Mouse (Mus musculus): ENCODE data around the gene Imp3.
"Not testable (repeated sequence)": the region's sequence is repeated elsewhere in the genome, so short reads cannot be mapped to it uniquely, and the experiment has no call there.

Gene Imp3

DNA sequence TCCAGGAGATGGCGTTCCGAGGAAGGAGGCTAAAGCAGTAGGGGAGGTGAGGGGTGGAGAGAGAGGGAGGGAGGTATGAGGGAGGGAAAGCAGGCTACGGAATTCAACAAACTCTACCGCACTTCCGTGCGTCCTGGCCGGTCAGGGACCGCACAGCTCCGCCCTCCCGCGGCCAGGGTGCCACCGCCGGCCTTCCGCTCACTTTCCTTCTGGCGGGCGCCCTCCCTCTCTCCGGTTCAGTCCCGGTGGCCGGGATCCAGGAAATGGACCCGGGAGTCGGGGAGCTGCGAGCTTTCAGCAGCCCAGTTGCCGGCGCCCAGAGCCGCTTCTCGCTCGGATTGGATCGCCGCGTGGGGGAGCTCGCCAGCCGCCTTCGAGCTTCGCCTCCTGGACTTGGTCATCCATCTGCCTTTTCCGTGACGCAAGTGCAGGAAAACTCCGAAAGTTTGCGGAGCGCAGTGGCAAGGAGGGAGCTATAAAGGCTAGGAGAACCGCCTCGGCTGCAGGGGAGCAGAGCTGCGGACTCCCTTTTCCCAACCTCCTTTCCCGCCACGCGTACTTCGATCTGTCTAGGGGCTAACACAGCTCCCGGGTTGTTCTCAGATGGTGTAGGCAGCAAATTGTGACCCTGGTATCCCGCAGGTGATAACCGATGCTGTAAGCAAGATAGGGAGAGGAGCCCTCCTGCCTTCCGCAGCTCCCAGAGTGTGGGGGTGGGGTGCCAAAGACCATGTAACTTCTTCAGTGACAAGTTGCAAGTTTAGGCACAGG, 9.0 kb upstream of the Imp3 start, which contains the start of gene Snx33:
Gene Snx33, minus strand, starts transcription at position 331 of the 771 bp plus-strand sequence.
- H3K36me3 ChIP-seq (ENCODE audit: control insufficient read depth, insufficient read depth, low read length, poor library complexity, severe bottlenecking), result no peaks in the 10 kb centered on the region
- peak; percentile 79 for DNase-seq (ENCODE audit: low read depth, low spot score)
- H3K27me3 ChIP-seq (ENCODE audit: control insufficient read depth, insufficient read depth, low read length, poor library complexity, severe bottlenecking), result no peaks in the 10 kb centered on the region

DNA sequence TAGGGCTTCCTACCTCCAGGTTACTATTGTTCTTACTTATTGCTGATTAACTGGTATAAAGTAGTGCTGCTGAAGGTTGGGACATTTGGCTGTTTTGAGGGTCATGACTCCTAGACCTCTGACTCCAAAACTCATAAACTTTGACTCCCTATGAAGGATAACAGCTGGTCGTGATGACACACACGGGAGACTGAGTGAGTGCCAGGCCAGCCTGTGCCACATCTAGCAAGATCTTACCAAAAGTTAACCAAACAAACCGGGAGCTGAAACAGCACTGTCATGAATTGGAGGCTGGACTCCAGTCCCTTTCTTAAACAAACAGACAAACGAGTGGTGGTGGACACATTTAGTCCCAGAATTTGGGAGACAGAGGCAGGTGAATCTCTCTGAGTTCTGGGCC, 7.8 kb upstream of the Imp3 start:
- no peak for DNase-seq (ENCODE audit: low read depth, low spot score)
- Histone ChIP-seq H3K27me3 (ENCODE audit: control insufficient read depth, insufficient read depth, low read length, poor library complexity, severe bottlenecking) (no peaks in the 10 kb centered on the region), H3K36me3 (ENCODE audit: control insufficient read depth, insufficient read depth, low read length, poor library complexity, severe bottlenecking) (no peaks in the 10 kb centered on the region)

DNA sequence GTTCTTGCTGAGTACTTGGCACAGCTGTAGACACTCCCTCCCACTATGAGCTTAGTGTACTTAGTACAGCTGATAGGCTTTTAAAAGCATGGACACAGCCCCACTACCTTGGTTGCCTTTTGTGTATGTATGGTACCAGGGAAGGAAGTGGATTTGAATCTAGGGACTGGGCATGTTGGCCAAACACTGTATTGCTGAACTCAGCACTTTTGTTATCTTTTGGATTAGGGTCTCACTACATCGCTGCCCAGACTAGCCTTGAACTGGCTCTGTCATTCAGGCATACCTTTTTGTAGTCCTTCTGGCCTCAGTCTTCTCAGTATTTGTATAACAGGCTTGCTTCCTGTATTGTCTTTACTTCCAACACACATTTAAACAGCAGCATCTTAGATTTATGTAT, 6.7 kb upstream of the Imp3 start:
- DNase-seq (ENCODE audit: low read depth, low spot score), result no peak
- H3K27me3 ChIP-seq (ENCODE audit: control insufficient read depth, insufficient read depth, low read length, poor library complexity, severe bottlenecking), result no peaks in the 10 kb centered on the region
- H3K36me3 ChIP-seq (ENCODE audit: control insufficient read depth, insufficient read depth, low read length, poor library complexity, severe bottlenecking), result no peaks in the 10 kb centered on the region

- DNase-seq (ENCODE audit: low read depth, low spot score), result no peak
- no peaks in the 10 kb centered on the region; the same call in 1 of the 2 replicates for H3K36me3 ChIP-seq (ENCODE audit: control insufficient read depth, insufficient read depth, low read length, poor library complexity, severe bottlenecking)
- no peaks in the 10 kb centered on the region for H3K27me3 ChIP-seq (ENCODE audit: control insufficient read depth, insufficient read depth, low read length, poor library complexity, severe bottlenecking)
These were observed 433 bp upstream of the Imp3 start for GRCm38 (mm10) chr9:56936861-56937222.

GRCm38 (mm10) chr9:56938374-56938773, 1.1 kb downstream of the Imp3 start:
- Histone ChIP-seq H3K27me3 (ENCODE audit: control insufficient read depth, insufficient read depth, low read length, poor library complexity, severe bottlenecking) (no peaks in the 10 kb centered on the region), H3K36me3 (ENCODE audit: control insufficient read depth, insufficient read depth, low read length, poor library complexity, severe bottlenecking) (no peaks in the 10 kb centered on the region; the same call in 1 of the 2 replicates)
- no peak for DNase-seq (ENCODE audit: low read depth, low spot score)

GRCm38 (mm10) chr9:56947481-56947880, 10.2 kb downstream of the Imp3 start:
- not testable (repeated sequence) for H3K36me3 ChIP-seq (ENCODE audit: control insufficient read depth, insufficient read depth, low read length, poor library complexity, severe bottlenecking); H3K27me3 ChIP-seq (ENCODE audit: control insufficient read depth, insufficient read depth, low read length, poor library complexity, severe bottlenecking)
- DNase-seq (ENCODE audit: low read depth, low spot score), result peak; percentile 84

DNA sequence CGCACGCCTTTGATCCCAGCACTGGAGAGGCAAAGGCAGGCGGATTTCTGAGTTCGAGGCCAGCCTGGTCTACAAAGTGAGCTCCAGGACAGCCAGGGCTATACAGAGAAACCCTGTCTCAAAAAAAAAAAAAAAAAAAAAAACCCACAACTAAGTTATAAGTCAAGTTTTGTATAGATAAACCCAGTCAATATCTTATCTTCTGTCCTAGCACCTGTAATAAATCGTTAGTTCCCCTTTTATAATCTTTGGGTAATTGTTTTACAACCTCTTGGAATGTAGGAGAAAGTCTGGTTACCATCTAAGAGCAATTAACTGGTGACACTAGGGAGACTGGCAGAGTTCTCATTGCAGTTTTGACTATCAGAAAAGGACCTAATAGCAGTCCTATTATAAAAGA, 11.4 kb downstream of the Imp3 start:
- not testable (repeated sequence) for H3K36me3 ChIP-seq (ENCODE audit: control insufficient read depth, insufficient read depth, low read length, poor library complexity, severe bottlenecking); H3K27me3 ChIP-seq (ENCODE audit: control insufficient read depth, insufficient read depth, low read length, poor library complexity, severe bottlenecking)

DNA sequence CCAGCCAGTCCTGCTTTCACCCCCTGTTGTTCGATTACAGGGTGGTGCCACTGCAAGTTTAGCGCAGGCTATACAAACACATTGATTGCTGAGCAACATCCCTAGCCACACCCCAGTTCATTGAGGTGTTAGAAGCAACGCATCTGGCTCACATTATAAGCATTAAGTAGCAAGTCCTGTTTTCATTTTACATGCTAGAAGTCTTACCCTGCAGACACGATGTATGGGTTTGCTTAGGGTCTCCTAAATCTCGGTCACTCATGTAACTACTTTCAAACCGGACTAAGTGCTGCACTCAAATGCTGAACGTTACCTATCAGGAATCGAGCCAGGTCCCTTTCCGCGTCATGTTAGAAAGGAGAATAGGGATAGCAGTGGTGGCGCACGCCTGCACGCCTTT, 12.5 kb downstream of the Imp3 start:
- Histone ChIP-seq H3K36me3 (ENCODE audit: control insufficient read depth, insufficient read depth, low read length, poor library complexity, severe bottlenecking) (no peaks in the 10 kb centered on the region), H3K27me3 (ENCODE audit: control insufficient read depth, insufficient read depth, low read length, poor library complexity, severe bottlenecking) (no peaks in the 10 kb centered on the region)
- peak; percentile 17 for DNase-seq (ENCODE audit: low read depth, low spot score)

More for the DNA sequence above, 11.4 kb downstream of the Imp3 start:
- DNase-seq (ENCODE audit: low read depth, low spot score), result not testable (repeated sequence)

GRCm38 (mm10) chr9:56950414-56951400, 13.4 kb downstream of the Imp3 start, which contains the start of gene Snupn:
TSS of gene Snupn (plus strand) at chr9:56950878.
- Histone ChIP-seq H3K36me3 (ENCODE audit: control insufficient read depth, insufficient read depth, low read length, poor library complexity, severe bottlenecking) (no peaks in the 10 kb centered on the region), H3K27me3 (ENCODE audit: control insufficient read depth, insufficient read depth, low read length, poor library complexity, severe bottlenecking) (no peaks in the 10 kb centered on the region)
- DNase-seq (ENCODE audit: low read depth, low spot score), result peak; percentile 98

DNA sequence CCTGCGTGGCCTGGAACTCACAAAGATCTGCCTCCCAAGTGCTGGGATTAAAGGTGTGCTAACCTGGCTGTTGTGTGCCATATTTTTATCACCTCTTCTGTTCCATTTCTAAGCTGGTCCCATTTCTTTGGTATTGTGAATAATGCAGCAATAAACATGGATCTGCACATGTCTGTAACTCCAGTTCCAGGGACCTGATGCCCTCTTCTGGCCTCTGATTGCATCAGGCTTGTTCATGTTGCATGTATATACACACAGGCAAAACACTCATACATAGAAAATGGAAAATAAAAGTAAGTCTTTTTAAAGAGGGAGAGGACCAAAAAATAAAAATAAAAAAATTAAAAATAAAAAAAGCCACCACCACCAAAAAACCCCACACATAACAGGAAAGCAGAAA, 16.3 kb downstream of the Imp3 start:
- no peak for DNase-seq (ENCODE audit: low read depth, low spot score)
- H3K27me3 ChIP-seq (ENCODE audit: control insufficient read depth, insufficient read depth, low read length, poor library complexity, severe bottlenecking), result no peaks in the 10 kb centered on the region

DNA sequence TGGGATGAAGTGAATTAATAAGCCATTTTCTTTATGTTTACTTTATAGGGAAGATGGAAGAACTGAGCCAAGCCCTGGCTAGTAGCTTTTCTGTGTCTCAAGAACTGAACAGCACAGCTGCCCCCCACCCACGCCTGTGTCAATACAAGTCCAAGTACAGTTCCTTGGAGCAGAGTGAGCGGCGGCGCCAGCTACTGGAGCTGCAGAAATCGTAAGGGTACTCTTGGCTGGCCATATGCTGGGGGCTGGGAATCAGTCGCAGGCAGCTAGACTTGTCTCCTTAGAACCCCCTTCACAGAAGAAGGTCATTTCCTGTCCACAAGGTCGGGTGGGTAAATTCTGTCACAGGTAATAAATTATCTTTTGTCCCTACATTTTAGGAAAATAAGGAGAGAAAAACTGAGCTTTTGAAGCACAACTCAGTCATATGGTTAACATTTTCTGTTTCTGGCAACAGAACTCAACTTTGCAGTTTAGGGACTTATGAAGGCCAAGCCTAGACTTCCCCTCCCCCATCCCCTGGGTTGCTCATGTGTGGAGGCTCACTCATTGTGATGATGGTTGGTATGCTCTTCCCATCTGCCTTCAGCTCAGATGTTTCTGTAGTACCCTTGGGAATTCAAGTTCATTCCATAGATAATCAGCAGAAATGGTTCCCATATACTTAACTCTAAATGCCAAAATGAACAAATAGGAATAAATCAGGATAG, 19.8 kb downstream of the Imp3 start:
- no peaks in the 10 kb centered on the region for H3K27me3 ChIP-seq (ENCODE audit: control insufficient read depth, insufficient read depth, low read length, poor library complexity, severe bottlenecking)
- no peaks in the 10 kb centered on the region for H3K36me3 ChIP-seq (ENCODE audit: control insufficient read depth, insufficient read depth, low read length, poor library complexity, severe bottlenecking)
- DNase-seq (ENCODE audit: low read depth, low spot score), result no peak

More for the DNA sequence above, 16.3 kb downstream of the Imp3 start:
- H3K36me3 ChIP-seq (ENCODE audit: control insufficient read depth, insufficient read depth, low read length, poor library complexity, severe bottlenecking), result no peaks in the 10 kb centered on the region

GRCm38 (mm10) chr9:56958689-56959088, 21.4 kb downstream of the Imp3 start:
- Histone ChIP-seq H3K27me3 (ENCODE audit: control insufficient read depth, insufficient read depth, low read length, poor library complexity, severe bottlenecking) (no peaks in the 10 kb centered on the region), H3K36me3 (ENCODE audit: control insufficient read depth, insufficient read depth, low read length, poor library complexity, severe bottlenecking) (no peaks in the 10 kb centered on the region)
- DNase-seq (ENCODE audit: low read depth, low spot score), result no peak

GRCm38 (mm10) chr9:56961591-56961990, 24.3 kb downstream of the Imp3 start:
- Histone ChIP-seq H3K27me3 (ENCODE audit: control insufficient read depth, insufficient read depth, low read length, poor library complexity, severe bottlenecking) (no peaks in the 10 kb centered on the region), H3K36me3 (ENCODE audit: control insufficient read depth, insufficient read depth, low read length, poor library complexity, severe bottlenecking) (no peaks in the 10 kb centered on the region)
- DNase-seq (ENCODE audit: low read depth, low spot score), result no peak

DNA sequence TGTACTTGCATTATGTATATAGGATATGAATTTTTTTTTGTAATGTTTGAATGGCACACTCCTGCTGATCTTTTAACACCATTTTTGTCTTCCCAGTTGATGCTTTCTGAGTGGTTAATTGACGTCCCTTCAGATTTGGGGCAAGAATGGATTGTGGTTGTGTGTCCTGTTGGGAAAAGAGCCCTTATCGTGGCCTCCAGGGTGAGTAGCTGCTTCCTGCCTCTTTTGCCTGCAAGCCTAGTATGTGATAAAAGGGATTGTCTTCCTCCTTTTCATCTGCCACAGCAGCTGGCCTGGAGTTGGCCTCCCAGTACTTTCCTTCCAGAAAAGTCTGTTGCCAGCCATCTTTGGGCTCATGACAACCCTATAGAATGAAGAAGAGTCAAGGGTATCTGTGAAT, 32.9 kb downstream of the Imp3 start:
- DNase-seq (ENCODE audit: low read depth, low spot score), result no peak
- no peaks in the 10 kb centered on the region for H3K27me3 ChIP-seq (ENCODE audit: control insufficient read depth, insufficient read depth, low read length, poor library complexity, severe bottlenecking)
- H3K36me3 ChIP-seq (ENCODE audit: control insufficient read depth, insufficient read depth, low read length, poor library complexity, severe bottlenecking), result no peaks in the 10 kb centered on the region
